Mouse (Mus musculus): ENCODE results near the gene Sgcd. TPM values are rescaled to one million over a fixed set of nuclear protein-coding genes. Genes with fewer than 3 reads are reported as not detected.

Sgcd gene
- not detected for polyA plus RNA-seq (2017; shearing (Covaris generic))

GRCm38 (mm10) chr11:47988697-47989533 is at the start of gene Sgcd:
TSS of gene Sgcd (minus strand) at chr11:47988969.

